Mouse (Mus musculus): ENCODE results near the gene Fgf18. TPM values are rescaled to one million over a fixed set of nuclear protein-coding genes. Genes with fewer than 3 reads are reported as not detected.

Gene Fgf18
- total RNA-seq, 2 experiments from 2014 or later, result not detected

DNA sequence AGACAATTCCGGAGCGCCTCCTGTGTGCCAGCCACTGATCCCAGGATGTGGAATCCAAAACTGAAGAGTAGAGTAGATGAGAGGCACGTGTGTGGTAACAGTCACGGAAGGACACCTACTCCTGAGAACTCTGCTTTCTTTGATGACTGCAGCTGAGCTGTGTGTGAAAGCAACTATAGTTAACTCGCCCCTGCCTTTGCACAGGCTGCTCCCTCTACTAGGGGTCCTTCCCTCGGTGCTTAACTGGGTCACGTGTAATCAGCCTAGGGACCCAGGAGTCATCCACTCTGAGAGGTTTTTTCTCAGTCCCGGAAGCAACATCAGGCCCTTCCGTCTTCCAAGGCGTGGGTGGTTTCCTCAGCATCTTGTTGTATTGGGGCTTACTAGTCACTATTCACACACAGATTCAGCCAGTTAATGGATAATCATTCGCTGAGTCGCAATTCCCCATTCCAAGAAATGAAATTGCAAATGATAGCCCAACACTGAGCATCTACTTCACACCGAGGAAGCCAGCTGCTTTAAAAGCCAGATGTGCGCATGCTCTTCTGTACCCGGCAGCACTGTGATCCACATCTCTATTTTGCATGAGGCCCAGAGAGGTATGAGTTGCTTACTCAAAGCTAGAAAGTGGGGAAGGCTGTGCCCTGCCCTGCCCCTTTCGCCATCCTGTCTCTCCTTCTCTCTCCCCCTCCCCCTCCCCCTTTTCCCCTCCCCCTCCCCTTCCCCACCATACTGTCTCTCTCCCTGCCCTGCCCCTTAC is 67.0 kb downstream of the Fgf18 start:
- no peak for ATAC-seq (replicated peaks; ENCODE audit: low FRiP score, low TSS enrichment, poor library complexity, severe bottlenecking)

DNA sequence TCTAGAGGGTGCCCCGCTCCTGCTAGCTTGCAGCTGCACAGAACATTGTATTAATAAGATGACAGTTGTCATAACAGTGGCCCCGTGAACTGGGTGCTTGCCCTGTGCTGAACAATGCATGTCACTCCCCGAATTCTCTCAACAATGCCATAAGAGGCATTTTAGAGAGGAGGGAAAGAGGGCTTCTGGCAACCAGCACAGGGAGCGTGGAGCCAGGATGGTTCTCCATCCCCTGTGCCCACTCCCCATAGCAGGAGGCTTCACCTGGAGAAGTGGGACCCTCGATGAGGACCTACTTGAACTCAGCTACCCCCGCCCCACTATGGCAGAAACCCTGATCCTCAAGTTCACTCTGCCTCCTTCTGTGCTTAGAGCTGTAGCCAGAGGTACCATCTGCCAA is 67.8 kb downstream of the Fgf18 start:
- no peak for ATAC-seq (replicated peaks; ENCODE audit: low FRiP score, low TSS enrichment, poor library complexity, severe bottlenecking)

- ATAC-seq (replicated peaks; ENCODE audit: low FRiP score, low TSS enrichment, poor library complexity, severe bottlenecking), result no peak
These were observed 69.2 kb downstream of the Fgf18 start for GRCm38 (mm10) chr11:33078036-33078435.

DNA sequence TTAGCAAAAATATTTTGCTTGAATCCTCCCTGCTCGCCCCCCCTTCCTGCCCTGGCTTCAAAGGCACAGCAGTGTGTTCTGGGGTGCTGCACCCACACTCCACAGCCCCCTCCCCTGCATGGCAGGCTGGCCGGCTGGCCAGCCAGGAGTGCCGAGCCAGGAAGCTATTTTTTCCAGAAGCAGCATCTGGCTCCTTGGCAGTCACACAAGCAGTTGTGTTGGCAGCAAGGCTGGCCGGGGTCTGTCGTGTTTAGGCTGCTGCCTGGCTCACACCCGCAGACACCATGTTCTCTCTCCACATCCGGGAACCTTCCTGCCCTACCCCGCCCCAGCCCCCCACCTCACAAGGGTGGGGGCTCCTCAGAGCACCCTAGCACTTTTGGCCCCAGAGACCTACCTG is 71.9 kb downstream of the Fgf18 start:
- ATAC-seq (replicated peaks; ENCODE audit: low FRiP score, low TSS enrichment, poor library complexity, severe bottlenecking), result no peak

- no peak for ATAC-seq (replicated peaks; ENCODE audit: low FRiP score, low TSS enrichment, poor library complexity, severe bottlenecking)
These were observed 72.7 kb downstream of the Fgf18 start for GRCm38 (mm10) chr11:33074541-33074940.

GRCm38 (mm10) chr11:33071358-33071922 is 75.8 kb downstream of the Fgf18 start:
- no peak for ATAC-seq (replicated peaks; ENCODE audit: low FRiP score, low TSS enrichment, poor library complexity, severe bottlenecking)

- ATAC-seq (replicated peaks; ENCODE audit: low FRiP score, low TSS enrichment, poor library complexity, severe bottlenecking), result no peak
These were observed 76.7 kb downstream of the Fgf18 start for GRCm38 (mm10) chr11:33070520-33070919.

Other genes with a start within 250 kb of the Fgf18 start
- 3,299 and 3,437 TPM in 2 replicates for gene Npm1, start 15.8 kb upstream of the Fgf18 start, total RNA-seq (2014; fragmentation: Nextera tagmentation)
- 6,261 and 6,441 TPM in 2 replicates for gene Npm1, start 15.8 kb upstream of the Fgf18 start, total RNA-seq (2017)
- gene Tlx3, start 56.2 kb upstream of the Fgf18 start, total RNA-seq (2014; fragmentation: Nextera tagmentation), result not detected in 2 replicates
- gene Tlx3, start 56.2 kb upstream of the Fgf18 start, total RNA-seq (2017), result not detected in 2 replicates
- not detected in 2 replicates for gene Gm12117, start 129.3 kb upstream of the Fgf18 start, total RNA-seq (2014; fragmentation: Nextera tagmentation)
- not detected in 2 replicates for gene Gm12117, start 129.3 kb upstream of the Fgf18 start, total RNA-seq (2017)